Mouse (Mus musculus) small intestine, adult 2 months (tissue): Measurements from ENCODE around the gene Mcpt9.
"Not testable (repeated sequence)": the region's sequence is repeated elsewhere in the genome, so short reads cannot be mapped to it uniquely, and the experiment has no call there.

Experiments
- CTCF ChIP-seq: fragments of 200-500 bp; IDR thresholded peaks from 2 replicates; pipeline ENCODE4 v1.5.1; 2012; ENCODE audit warnings: low read depth, mild to moderate bottlenecking, control low read depth, inconsistent platforms, low read length, moderate library complexity, mixed read lengths; ENCODE audit not compliant: insufficient replicate concordance, insufficient read length; ENCODE audit errors: extremely low read depth
- POLR2A ChIP-seq: fragments of 200-500 bp; IDR thresholded peaks from 2 replicates; pipeline ENCODE4 v1.6.1; 2012; ENCODE audit warnings: low read depth, mild to moderate bottlenecking, control low read depth, inconsistent platforms, low read length, moderate library complexity

- TF ChIP-seq CTCF, POLR2A: not testable (repeated sequence)
Observed at GRCm38 (mm10) chr14:55987464-55987863, 42.8 kb downstream of the Mcpt9 start.
